Mouse (Mus musculus) limb, embryonic 11.5 days (tissue): Measurements from ENCODE around the gene Cmya5. TPM values are rescaled to one million over a fixed set of nuclear protein-coding genes. Genes with fewer than 3 reads are reported as not detected.

Experiments
- ATAC-seq: fragments of 200-750 bp; cut with Nextera tagmentation; 2 replicates; pipeline ENCODE4 v1.8.0; 2017; ENCODE audit warnings: low read depth; ENCODE audit not compliant: insufficient number of reproducible peaks, low FRiP score, low TSS enrichment
- DNase-seq: peaks from one replicate; pipeline ENCODE4 v3.0.0-alpha.2; 2015; ENCODE audit warnings: low spot score
- H3K27ac ChIP-seq: fragments of 300-500 bp; sonication (generic); replicated peaks from 2 replicates; pipeline ENCODE4 v1.5.1; 2014; ENCODE audit warnings: low read depth, mild to moderate bottlenecking, low read length
- H3K27me3 ChIP-seq: fragments of 300-500 bp; sonication (generic); 2 replicates; pipeline ENCODE4 v1.6.1; 2014; ENCODE audit warnings: mild to moderate bottlenecking, low read length, mixed read lengths; ENCODE audit not compliant: control insufficient read depth, insufficient read depth
- H3K36me3 ChIP-seq: fragments of 300-500 bp; sonication (generic); 2 replicates; pipeline ENCODE4 v1.6.1; 2014; ENCODE audit warnings: mild to moderate bottlenecking, low read length, moderate library complexity, mixed read lengths; ENCODE audit not compliant: control insufficient read depth, insufficient read depth
- H3K4me1 ChIP-seq: fragments of 300-500 bp; sonication (generic); 2 replicates; pipeline ENCODE4 v1.6.1; 2014; ENCODE audit warnings: low read length, mixed read lengths; ENCODE audit not compliant: control insufficient read depth, insufficient read depth
- H3K4me2 ChIP-seq: fragments of 300-500 bp; sonication (generic); 2 replicates; pipeline ENCODE4 v1.6.1; 2014; ENCODE audit warnings: low read depth, mild to moderate bottlenecking, moderate library complexity; ENCODE audit not compliant: severe bottlenecking
- H3K4me3 ChIP-seq: fragments of 300-500 bp; sonication (generic); 2 replicates; pipeline ENCODE4 v1.5.1; 2014; ENCODE audit warnings: low read depth, low read length
- H3K9ac ChIP-seq: fragments of 300-500 bp; sonication (generic); 2 replicates; pipeline ENCODE4 v1.6.1; 2014; ENCODE audit warnings: mild to moderate bottlenecking, low read length
- H3K9me3 ChIP-seq: fragments of 300-500 bp; sonication (generic); 2 replicates; pipeline ENCODE4 v1.6.1; 2016; ENCODE audit warnings: low read length; ENCODE audit not compliant: control insufficient read depth
- WGBS: fragments of 180-500 bp; shearing (Covaris S2); extraction: QIAGEN DNeasy Blood & Tissue Kit; methylation state at CpG from one replicate; pipeline ENCODE4 v1.1.7; 2014; 5-methylcytosine and 5-hydroxymethylcytosine counted together
- polyA plus RNA-seq: library from polyadenylated mRNA; unstranded; fragments of >200 nt; fragmentation: Nextera tagmentation; extraction: Ambion mirVana; gene quantifications from 2 replicates; pipeline ENCODE4 v1.2.1, GENCODE M21; 2014

Cmya5 gene
- polyA plus RNA-seq, 1 experiment from 2014 or later, result 0.01 TPM

GRCm38 (mm10) chr13:93068353-93068752, 76.2 kb downstream of the Cmya5 start:
- WGBS, result 93% methylated on average over 6 of the region's 6 CpGs
- Histone ChIP-seq H3K4me3 (no peak overlapping the region), H3K9ac (no peak overlapping the region), H3K27ac (no peak overlapping the region), H3K9me3 (no peaks in the 10 kb centered on the region), H3K27me3 (no peaks in the 10 kb centered on the region), H3K4me2 (no peak overlapping the region), H3K4me1 (no peaks in the 10 kb centered on the region), H3K36me3 (no peaks in the 10 kb centered on the region)
- ATAC-seq, result no peak
- DNase-seq, result no peak

DNA sequence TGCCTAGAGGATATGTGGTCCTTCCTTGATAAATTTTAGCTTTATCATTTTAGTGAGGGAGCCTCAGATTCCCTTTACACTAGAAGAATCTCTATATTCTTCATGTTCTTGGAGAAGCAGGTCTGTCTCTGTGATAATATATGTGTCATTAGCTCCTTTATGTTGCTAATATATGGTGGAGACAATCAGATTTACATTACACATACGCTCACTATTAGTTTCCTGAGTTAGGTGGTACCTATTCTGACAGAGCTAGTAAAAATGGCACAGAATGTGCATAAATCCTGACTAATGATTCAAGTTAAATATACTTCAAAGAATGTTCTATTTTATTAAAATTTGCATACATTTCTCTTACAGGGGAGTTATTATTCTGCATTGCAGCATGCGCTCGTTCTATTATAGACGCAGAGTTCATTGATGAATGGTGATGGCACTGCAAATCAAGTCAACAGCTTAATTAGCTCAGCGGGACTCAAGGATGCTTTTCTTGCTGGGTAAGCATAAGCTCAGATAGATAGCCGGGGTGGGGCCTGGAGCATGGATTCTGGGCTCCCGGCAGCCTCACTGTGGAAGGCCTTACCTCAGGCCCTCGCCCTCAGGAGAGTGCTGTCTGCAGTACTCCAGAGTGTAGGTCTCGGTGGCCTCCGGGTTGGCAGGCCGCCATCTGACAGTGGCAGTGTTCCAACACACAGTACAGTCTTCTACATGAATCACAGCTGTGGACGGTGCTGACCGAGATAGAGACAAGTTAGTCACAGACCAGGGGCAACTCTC, 81.5 kb downstream of the Cmya5 start:
- H3K4me1 ChIP-seq, result no peaks in the 10 kb centered on the region
- H3K9ac ChIP-seq, result no peak overlapping the region
- H3K36me3 ChIP-seq, result no peaks in the 10 kb centered on the region
- H3K9me3 ChIP-seq, result no peaks in the 10 kb centered on the region
- no peaks in the 10 kb centered on the region for H3K27me3 ChIP-seq
- H3K27ac ChIP-seq, result no peak overlapping the region
- no peak for ATAC-seq
- DNase-seq, result no peak
- no peak overlapping the region for H3K4me2 ChIP-seq
- whole genome bisulfite sequencing, result 87% methylated on average over 13 of the region's 13 CpGs
- H3K4me3 ChIP-seq, result no peak overlapping the region

- ATAC-seq (no peak), DNase-seq (no peak)
- 85% methylated on average over 4 of the region's 4 CpGs for WGBS
- H3K9me3 ChIP-seq, result no peaks in the 10 kb centered on the region
- H3K27ac ChIP-seq, result no peak overlapping the region
- H3K9ac ChIP-seq, result no peak overlapping the region
- no peaks in the 10 kb centered on the region for H3K4me1 ChIP-seq
- no peak overlapping the region for H3K4me2 ChIP-seq
- H3K27me3 ChIP-seq, result no peaks in the 10 kb centered on the region
- H3K4me3 ChIP-seq, result no peak overlapping the region
- no peaks in the 10 kb centered on the region for H3K36me3 ChIP-seq
Observed at GRCm38 (mm10) chr13:93061311-93061710, 83.2 kb downstream of the Cmya5 start.

- no peaks in the 10 kb centered on the region for H3K4me1 ChIP-seq
- no peak overlapping the region for H3K4me2 ChIP-seq
- no peak for DNase-seq
- no peak overlapping the region for H3K4me3 ChIP-seq
- H3K27ac ChIP-seq, result no peak overlapping the region
- no peaks in the 10 kb centered on the region for H3K9me3 ChIP-seq
- no peaks in the 10 kb centered on the region for H3K36me3 ChIP-seq
- 92% methylated on average over 3 of the region's 3 CpGs for WGBS
- H3K27me3 ChIP-seq, result no peaks in the 10 kb centered on the region
- ATAC-seq, result no peak
- no peak overlapping the region for H3K9ac ChIP-seq
Observed at GRCm38 (mm10) chr13:93060437-93060836, 84.1 kb downstream of the Cmya5 start.

- no peak overlapping the region for H3K27ac ChIP-seq
- H3K36me3 ChIP-seq, result no peaks in the 10 kb centered on the region
- no peak overlapping the region for H3K9ac ChIP-seq
- H3K9me3 ChIP-seq, result no peaks in the 10 kb centered on the region
- no peak overlapping the region for H3K4me3 ChIP-seq
- no peak for DNase-seq
- no peak for ATAC-seq
- H3K4me2 ChIP-seq, result no peak overlapping the region
- no peaks in the 10 kb centered on the region for H3K27me3 ChIP-seq
- no peaks in the 10 kb centered on the region for H3K4me1 ChIP-seq
- WGBS, result 80% methylated on average over 5 of the region's 5 CpGs
Observed at GRCm38 (mm10) chr13:93058551-93059011, 85.9 kb downstream of the Cmya5 start.

GRCm38 (mm10) chr13:93057492-93058260, 86.8 kb downstream of the Cmya5 start:
- no peak overlapping the region for H3K27ac ChIP-seq
- 88% methylated on average over 7 of the region's 7 CpGs for WGBS
- H3K9me3 ChIP-seq, result no peaks in the 10 kb centered on the region
- H3K27me3 ChIP-seq, result no peaks in the 10 kb centered on the region
- no peaks in the 10 kb centered on the region for H3K36me3 ChIP-seq
- ATAC-seq, result no peak
- no peak overlapping the region for H3K4me2 ChIP-seq
- H3K4me3 ChIP-seq, result no peak overlapping the region
- no peaks in the 10 kb centered on the region for H3K4me1 ChIP-seq
- no peak for DNase-seq
- H3K9ac ChIP-seq, result no peak overlapping the region

- H3K9me3 ChIP-seq, result no peaks in the 10 kb centered on the region
- WGBS, result 77% methylated on average over 1 of the region's 1 CpGs
- no peak overlapping the region for H3K9ac ChIP-seq
- H3K27ac ChIP-seq, result no peak overlapping the region
- no peaks in the 10 kb centered on the region for H3K4me1 ChIP-seq
- DNase-seq, result no peak
- no peak overlapping the region for H3K4me3 ChIP-seq
- no peaks in the 10 kb centered on the region for H3K27me3 ChIP-seq
- H3K4me2 ChIP-seq, result no peak overlapping the region
- no peaks in the 10 kb centered on the region for H3K36me3 ChIP-seq
- no peak for ATAC-seq
Observed at GRCm38 (mm10) chr13:93056091-93056490, 88.4 kb downstream of the Cmya5 start.

DNA sequence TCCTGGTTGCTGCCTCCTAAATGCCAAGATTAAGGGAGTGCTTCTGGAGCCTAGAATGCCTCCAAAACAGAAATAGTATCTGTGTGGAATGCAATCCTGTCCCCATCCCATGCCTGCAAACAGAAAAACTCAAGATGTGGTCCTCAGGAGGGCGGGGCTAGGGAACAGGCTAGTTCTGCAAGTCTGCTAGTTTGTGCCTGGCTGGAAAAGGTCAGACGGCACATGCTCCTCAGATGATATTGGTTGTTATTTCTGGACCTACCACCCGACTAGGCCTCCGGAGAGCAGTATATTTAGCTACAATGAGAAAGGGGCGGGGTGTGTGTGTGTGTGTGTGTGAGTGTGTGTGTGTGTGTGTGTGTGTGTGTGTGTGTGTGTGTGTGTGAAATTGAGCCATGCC, 93.0 kb downstream of the Cmya5 start:
- Histone ChIP-seq H3K27ac (no peak overlapping the region), H3K36me3 (no peaks in the 10 kb centered on the region), H3K9me3 (no peaks in the 10 kb centered on the region), H3K4me2 (no peak overlapping the region), H3K4me3 (no peak overlapping the region), H3K9ac (no peak overlapping the region), H3K4me1 (no peaks in the 10 kb centered on the region), H3K27me3 (no peaks in the 10 kb centered on the region)
- DNase-seq, result no peak
- no peak for ATAC-seq
- WGBS, result 87% methylated on average over 5 of the region's 5 CpGs
